Mouse (Mus musculus): ENCODE measurements around the gene Gadd45b.

The Gadd45b gene

DNA sequence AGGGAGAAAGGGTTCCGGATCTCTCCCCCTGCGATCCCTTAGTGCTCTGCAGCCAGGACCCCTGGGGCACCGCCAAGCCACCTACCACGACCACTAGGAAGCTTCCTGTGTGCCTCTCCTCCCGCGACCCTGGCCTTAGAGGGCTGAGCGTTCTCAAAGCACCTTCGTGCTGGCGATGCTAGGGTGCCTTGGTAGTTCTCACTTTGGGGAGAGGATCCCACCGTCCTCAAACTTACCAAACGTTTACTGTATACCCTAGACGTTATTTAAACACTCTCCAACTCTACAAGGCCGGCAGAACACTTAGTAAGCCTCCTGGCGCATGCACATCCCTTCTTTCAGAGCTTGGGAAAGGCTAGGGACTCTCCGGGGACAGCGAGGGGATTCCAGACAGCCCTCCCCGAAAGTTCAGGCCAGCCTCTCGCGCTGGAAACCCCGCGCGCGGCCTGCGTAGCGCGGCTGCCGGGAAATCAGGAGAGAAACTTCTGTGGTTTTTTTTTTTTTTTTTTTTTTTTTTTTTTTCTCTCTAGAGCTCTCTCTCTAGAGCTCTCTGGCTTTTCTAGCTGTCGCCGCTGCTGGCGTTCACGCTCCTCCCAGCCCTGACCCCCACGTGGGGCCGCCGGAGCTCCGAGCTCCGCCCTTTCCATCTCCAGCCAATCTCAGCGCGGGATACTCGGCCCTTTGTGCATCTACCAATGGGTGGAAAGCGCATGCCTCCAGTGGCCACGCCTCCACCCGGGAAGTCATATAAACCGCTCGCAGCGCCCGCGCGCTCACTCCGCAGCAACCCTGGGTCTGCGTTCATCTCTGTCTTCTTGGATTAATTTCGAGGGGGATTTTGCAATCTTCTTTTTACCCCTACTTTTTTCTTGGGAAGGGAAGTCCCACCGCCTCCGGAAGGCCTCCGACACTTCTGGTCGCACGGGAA lies at the start of gene Gadd45b:
Gene Gadd45b (plus strand): TSS at position 775 of the 928 bp plus-strand sequence.
- DNase-seq (ENCODE audit: low spot score in 2 of 2), result peak; percentile 98

- DNase-seq (ENCODE audit: low spot score in 2 of 2), result peak in 1 of 2 experiments; percentile 57
Measured at GRCm38 (mm10) chr10:80880131-80880641, 49.7 kb upstream of the Gadd45b start.

DNA sequence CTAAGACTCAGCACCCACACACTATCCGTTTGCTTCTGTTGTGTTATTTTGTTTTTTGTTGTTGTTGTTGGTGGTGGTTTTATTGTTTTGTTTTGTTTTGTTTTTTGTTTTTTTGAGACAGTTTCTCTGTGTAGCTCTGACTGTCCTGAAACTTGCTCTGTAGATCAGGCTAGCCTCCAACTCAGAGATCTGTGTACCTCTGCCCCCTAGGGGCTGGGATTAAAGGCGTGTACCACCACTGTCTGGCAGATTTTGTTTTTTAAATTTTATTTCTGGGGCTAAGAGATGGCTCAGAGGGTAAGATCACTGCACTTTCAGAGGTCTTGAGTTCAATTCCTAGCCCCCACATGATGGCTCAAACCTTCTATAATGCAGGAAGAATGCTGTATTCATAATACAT lies 49.0 kb upstream of the Gadd45b start:
- no peak for DNase-seq (ENCODE audit: low spot score in 2 of 2)

DNA sequence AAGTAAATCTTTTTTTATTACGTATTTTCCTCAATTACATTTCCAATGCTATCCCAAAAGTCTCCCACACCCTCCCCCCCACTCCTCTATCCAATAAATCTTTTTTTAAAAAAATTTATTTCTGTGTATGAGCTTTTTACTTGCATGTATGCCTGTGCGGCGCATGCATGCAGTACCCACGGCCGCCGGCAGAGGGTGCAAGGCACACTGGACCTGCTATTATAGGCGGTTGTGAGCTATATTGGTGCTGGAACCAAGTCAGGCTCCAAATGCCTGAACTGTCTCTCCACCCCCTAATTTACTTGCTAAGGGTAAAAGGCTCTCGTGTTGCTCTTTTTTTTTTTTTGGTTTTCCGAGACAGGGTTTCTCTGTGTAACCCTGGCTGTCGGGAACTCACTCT lies 48.6 kb upstream of the Gadd45b start:
- peak in 1 of 2 experiments; percentile 64 for DNase-seq (ENCODE audit: low spot score in 2 of 2)

GRCm38 (mm10) chr10:80887181-80887580 lies 42.7 kb upstream of the Gadd45b start:
- no peak for DNase-seq (ENCODE audit: low spot score in 2 of 2)

GRCm38 (mm10) chr10:80895100-80895499 lies 34.8 kb upstream of the Gadd45b start:
- no peak for DNase-seq (ENCODE audit: low spot score in 2 of 2)

- DNase-seq (ENCODE audit: low spot score in 2 of 2), result no peak
Measured at GRCm38 (mm10) chr10:80895697-80896096, 34.2 kb upstream of the Gadd45b start.

- DNase-seq (ENCODE audit: low spot score in 2 of 2), result no peak
Measured at GRCm38 (mm10) chr10:80896581-80897485, 33.0 kb upstream of the Gadd45b start.

- DNase-seq (ENCODE audit: low spot score in 2 of 2), result peak; percentile 68 to 74
Measured at GRCm38 (mm10) chr10:80897861-80898510, 31.9 kb upstream of the Gadd45b start.

- DNase-seq (ENCODE audit: low spot score in 2 of 2), result no peak
Measured at GRCm38 (mm10) chr10:80899074-80899473, 30.8 kb upstream of the Gadd45b start.

DNA sequence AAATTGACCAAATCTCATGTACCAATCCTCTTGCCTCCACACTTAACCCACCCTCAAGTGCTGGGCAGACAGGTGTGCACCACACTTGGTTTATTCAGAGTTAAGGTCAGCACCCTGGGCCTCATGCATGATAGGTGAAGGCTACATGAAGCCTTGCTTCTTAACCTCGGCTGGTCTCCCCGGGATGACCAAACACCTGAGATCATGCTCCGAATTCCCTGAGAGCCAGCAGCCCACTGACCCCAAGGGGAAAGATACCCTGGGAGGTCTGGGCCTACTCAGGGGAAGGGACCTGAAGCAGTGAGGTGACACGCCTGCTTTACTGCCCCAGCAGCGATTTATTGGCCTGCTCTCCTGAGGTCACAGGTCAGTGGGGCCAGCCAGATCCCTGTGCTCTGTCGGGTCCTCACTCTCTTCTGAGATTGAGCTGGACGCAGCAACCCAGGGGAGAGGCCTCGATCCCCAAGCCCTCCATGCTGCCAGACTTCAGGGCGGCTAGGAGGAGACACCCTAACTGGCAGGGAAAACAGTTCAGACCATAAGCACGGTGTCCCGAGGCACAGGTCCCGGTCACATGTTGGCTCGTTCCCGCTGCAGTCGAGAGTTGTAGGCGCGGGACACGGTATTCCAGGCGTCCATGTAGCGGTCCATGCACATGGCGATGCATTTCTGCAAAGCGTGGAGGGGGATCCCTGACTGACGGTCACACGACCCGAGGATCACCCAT lies 30.1 kb upstream of the Gadd45b start:
- DNase-seq (ENCODE audit: low spot score in 2 of 2), result no peak

- peak; percentile 99 to 100 for DNase-seq (ENCODE audit: low spot score in 2 of 2)
Measured at GRCm38 (mm10) chr10:80900318-80901247, 29.3 kb upstream of the Gadd45b start, which contains the start of gene Timm13. TSS of gene Timm13 (minus strand) at chr10:80900969.

GRCm38 (mm10) chr10:80901409-80902272 lies 28.2 kb upstream of the Gadd45b start:
- no peak for DNase-seq (ENCODE audit: low spot score in 2 of 2)

- no peak for DNase-seq (ENCODE audit: low spot score in 2 of 2)
Measured at GRCm38 (mm10) chr10:80902273-80902940, 27.5 kb upstream of the Gadd45b start.

- no peak for DNase-seq (ENCODE audit: low spot score in 2 of 2)
Measured at GRCm38 (mm10) chr10:80903282-80903681, 26.6 kb upstream of the Gadd45b start.

DNA sequence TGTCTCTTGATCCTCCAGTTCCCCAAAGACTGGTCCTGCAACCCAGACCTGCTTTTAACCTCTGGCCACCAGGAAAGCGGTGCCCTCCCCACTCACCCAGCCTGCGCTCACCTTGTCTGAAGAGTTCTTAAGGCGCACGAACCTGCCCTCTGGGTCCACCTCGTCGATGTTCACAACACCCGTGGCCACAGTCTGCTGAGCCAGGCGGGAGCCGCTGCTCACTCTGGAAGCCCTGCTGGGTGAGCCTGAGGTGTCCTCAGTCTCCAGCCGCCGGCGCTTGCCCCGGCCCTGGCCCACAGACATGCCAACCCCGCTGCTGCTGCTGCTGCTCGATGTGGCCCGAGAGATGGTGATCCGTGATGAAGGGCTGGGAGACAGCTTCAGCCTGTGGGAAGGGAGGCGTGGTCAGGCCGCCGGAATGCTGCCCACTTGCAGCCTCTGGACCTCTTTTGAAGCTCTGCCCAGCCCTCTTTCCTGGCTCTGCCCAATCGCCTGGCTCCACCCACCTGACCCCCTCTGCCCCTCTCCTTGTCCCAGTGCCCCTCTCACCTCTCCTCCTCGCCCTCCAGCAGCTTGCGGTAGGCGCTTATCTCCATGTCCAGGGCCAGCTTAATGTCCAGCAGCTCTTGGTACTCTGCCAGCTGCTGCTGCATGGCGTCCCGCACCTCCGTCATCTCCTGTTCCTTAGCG lies 25.7 kb upstream of the Gadd45b start:
- no peak for DNase-seq (ENCODE audit: low spot score in 2 of 2)

DNA sequence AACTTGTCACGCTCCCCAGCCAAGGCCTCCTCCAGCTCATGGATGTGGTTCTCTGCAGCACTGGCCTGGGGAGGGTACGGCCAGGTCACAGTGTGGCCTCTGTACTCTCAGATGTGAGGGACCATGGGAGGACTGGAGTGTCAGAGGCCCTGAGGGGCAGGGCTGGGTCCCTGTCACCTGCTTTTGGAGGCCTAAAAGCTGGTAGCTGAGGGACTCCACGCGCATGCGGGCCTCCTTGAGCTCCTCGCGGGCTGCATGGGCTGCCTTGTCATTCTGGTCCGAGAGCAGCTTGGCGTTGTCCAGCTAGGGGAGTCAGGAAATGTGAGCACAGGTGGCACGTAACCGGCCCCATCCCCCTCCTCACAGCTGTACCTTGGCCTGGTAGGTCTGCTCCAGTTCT lies 25.2 kb upstream of the Gadd45b start:
- DNase-seq (ENCODE audit: low spot score in 2 of 2), result no peak

Measured in frontal cortex, postnatal 36 days (tissue).